Mouse (Mus musculus): ENCODE results near the gene Hk3.

Hk3 gene

GRCm38 (mm10) chr13:55021194-55021779, at the start of gene Hk3:
Hk3 (minus strand) TSS chr13:55021385.
- no peak for DNase-seq (ENCODE audit: low read depth, low spot score)

GRCm38 (mm10) chr13:55069719-55070118, 48.5 kb upstream of the Hk3 start:
- no peak for DNase-seq (ENCODE audit: low read depth, low spot score)

DNA sequence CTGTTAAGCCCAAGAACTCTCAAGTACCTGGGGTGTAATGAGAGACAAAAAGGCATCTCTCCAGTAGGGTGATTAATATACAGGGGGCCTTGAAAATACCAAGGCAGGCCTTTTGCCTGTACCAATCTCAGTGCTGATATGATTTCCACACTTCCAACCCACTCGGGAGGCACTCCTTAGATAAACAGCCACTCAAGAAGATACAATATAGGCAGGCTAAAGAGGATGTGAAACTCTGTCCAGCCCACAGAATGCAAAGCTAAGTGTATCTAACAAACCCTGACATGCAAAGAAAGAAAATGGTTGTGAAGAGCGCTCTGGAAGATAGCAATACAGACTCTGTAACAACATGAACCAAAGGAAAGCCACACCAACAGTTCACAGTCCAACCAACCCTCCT, 42.1 kb upstream of the Hk3 start:
- no peak for DNase-seq (ENCODE audit: low read depth, low spot score)

GRCm38 (mm10) chr13:55058042-55058441, 36.9 kb upstream of the Hk3 start:
- no peak for DNase-seq (ENCODE audit: low read depth, low spot score)

GRCm38 (mm10) chr13:55047706-55048105, 26.5 kb upstream of the Hk3 start:
- DNase-seq (ENCODE audit: low read depth, low spot score): no peak

- no peak for DNase-seq (ENCODE audit: low read depth, low spot score)
These were observed 18.8 kb upstream of the Hk3 start for GRCm38 (mm10) chr13:55040016-55040415.

GRCm38 (mm10) chr13:55024215-55024614, 3.0 kb upstream of the Hk3 start:
- DNase-seq (ENCODE audit: low read depth, low spot score): no peak

DNA sequence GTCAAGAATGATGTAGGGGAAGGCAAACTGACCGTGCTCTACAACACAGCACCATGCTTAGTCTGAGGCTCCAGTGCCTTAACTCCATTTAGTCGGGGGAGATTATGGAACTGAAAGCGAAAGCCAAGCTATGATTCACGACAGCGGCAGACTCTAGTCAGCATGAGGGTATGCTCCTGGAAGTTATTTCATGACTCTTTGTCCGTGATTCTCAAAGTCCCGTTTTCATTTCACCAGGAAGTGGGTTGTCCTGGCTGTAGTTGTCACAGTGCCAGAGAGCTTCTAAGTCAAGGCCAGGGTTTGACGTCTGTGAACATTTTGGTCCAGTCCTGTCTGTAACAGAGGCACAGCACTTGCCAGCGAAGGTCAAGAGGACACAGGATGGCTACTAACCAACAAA, 1.5 kb upstream of the Hk3 start:
- no peak for DNase-seq (ENCODE audit: low read depth, low spot score)

DNA sequence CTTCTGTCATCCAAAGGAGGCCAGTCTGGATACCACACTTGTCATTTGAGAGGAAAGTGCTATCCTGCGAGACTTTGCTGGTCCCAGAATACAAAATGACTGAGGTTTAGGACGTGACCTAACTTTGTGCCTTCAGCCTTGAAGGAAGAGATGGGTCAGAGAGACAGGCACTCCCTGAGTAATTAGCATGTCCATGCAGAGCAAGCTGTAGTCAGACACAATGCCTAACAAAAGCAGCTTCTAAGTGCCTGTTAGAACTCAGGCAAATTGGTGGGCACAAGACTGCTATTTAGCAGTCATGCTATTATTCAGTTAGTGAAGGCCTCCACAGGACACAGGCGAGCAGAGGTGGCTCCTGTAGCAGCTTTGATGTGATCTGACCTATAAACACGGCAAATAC, 1.1 kb upstream of the Hk3 start:
- no peak for DNase-seq (ENCODE audit: low read depth, low spot score)

- no peak for DNase-seq (ENCODE audit: low read depth, low spot score)
These were observed 1.1 kb downstream of the Hk3 start for GRCm38 (mm10) chr13:55020051-55020450.

DNA sequence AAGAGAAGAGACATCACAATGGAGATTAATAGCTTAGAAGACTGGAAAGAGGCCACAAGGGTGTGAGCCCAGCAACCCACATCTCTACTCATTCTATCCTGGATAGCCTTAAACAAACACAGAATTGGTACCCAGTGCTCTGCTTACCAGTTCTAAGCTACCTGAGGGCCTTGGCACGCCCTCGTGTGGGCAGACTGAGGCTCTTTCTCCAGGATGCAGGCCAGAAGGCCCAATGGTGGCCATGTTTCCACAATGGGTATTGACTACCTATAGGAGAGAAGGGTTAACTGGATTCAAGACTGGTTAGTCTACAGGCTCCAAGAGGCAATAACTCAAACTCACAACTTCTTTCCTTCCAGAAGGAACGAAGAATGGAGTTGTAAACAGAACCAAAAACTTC, 2.0 kb downstream of the Hk3 start:
- DNase-seq (ENCODE audit: low read depth, low spot score): no peak

GRCm38 (mm10) chr13:55018700-55019099, 2.5 kb downstream of the Hk3 start:
- DNase-seq (ENCODE audit: low read depth, low spot score): no peak

DNA sequence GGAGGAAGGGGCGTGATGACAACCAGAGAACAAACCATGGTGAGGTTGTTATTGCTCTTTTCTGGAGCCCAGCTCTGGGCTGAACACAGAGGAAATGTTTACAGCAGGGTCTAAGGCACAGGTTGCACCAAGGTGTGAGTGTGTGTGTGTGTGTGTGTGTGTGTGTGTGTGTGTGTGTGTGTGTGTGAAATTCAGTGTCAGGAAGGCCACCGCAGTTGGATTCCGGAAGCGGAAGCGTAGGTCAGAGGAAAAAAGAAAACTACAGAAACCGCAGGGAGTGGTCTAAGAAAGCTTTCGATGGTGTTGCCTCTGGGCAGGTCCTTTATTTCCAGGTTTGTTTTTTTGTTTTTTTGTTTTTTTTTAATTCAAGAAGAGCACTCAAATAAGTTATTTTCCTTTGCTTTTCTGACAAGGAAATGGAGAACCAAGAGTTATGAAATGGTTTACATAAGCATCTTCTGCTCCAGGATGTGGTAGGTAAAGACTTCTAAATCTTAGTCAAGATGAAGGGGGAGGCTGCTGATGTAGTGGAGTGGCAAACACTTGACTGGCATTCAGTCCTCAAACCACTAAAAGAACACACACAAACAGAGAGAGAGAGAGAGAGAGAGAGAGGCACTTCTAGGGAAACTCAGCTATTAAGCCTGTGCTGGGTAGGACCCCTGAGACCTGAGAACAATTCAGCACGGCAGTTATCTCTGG, 3.1 kb downstream of the Hk3 start:
- no peak for DNase-seq (ENCODE audit: low read depth, low spot score)

DNA sequence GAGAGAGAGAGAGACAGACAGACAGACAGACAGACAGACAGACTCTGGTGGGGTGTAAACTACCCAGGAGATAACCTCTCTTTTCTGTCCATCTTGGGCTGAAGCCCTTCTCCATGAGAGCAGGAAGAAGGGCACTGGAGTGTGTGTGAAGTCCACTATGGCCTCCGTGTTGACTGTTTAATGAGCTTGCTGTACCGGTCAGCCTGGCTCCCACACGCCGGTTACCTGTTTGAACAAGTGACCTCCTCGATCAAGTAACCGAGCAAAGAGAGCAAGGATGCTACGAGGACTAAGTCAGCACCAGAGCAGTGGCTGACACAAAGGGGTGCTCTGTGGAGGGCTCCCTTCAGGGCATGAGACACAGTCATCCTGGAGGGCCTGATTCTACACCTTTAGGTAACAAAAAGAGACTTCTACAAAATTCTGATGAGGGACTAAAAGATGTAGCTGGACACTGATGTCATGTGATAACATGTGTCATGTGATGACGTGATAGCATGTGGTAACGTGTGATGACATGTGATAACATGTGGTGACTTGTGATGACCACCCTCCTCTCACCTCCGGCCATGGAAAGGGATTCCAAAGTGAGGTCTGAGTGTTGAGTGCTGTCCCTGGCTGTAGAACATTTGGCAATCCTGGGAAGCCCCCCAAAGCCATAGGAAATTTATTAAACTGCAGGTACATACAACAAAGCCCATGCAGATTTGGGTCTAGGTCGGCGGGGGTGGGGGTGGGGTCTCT, 3.9 kb downstream of the Hk3 start:
- no peak for DNase-seq (ENCODE audit: low read depth, low spot score)

- no peak for DNase-seq (ENCODE audit: low read depth, low spot score)
These were observed 6.7 kb downstream of the Hk3 start for GRCm38 (mm10) chr13:55014451-55014850.

DNA sequence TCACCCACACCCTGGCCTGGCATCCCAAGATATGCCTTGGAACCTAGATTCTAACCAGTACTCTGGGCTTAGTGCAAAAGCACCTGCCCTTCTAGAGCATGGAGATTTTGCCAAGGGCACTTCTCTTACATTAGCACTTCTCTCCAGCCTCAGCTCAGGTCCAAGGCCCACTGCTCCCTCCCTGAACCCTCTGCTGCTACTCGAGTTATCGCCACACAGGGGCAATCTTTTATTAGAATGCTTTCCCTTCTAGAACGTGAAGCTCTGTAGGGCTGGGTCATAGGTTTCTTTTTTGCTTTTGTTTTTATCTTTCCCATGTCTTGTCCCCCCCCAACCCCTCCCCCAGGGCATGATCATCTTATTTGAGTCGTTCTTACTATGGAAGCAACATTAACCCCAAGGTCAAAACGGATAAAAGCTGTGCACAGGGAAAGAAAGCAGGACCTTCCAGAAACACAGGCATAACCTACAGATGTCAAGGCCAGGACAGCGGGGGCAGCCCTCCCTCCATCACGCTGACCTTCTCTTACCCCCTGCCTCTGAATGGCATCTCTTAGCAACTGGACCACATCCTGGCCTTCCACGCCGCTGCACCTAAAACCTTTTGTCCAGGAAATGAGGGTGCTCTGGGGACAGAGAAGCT, 7.4 kb downstream of the Hk3 start:
- no peak for DNase-seq (ENCODE audit: low read depth, low spot score)

DNA sequence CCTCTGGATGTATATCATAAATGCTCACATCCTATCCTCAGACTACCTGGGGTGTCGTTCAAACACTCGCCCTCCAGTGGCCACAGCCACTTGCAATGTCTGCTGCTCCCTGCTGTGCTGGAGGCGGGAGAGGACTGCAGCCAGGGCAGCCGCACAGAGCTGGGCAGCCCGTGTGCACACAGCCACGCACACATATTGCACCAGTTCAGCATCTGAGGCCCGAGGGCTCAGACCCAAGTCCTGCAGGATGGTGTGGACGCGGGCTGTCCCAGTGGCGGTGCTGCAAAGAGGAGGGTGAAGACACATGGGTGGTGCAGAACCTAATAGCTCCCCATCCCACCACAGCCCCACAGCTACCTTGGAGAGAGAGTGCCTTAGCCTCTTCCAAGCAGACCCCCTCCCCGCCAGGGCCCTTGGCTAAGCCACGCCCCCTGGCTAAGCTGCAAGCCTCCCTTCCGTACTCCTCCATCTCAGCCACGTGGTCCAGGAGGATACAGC, 9.2 kb downstream of the Hk3 start:
- DNase-seq (ENCODE audit: low read depth, low spot score): no peak

GRCm38 (mm10) chr13:55011103-55011502, 10.1 kb downstream of the Hk3 start:
- no peak for DNase-seq (ENCODE audit: low read depth, low spot score)

DNA sequence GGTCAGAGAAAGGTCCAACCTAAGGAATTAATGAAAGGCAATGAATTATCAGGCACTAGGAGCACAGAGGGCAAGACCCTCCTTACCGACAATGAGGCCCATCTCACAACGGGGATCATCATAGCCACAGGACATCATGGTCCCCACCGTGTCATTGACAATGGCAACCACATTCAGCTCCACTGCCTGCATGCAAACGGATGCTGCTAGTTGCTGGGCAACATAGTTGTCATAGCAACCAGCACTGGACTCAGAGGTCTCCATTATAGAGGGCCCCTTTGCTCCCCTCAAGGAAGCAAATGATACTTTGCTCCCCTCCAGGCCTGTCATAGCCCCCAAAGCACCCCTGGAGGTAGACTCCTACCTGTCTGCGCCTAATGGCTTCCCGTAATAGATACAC, 12.6 kb downstream of the Hk3 start:
- no peak for DNase-seq (ENCODE audit: low read depth, low spot score)

DNA sequence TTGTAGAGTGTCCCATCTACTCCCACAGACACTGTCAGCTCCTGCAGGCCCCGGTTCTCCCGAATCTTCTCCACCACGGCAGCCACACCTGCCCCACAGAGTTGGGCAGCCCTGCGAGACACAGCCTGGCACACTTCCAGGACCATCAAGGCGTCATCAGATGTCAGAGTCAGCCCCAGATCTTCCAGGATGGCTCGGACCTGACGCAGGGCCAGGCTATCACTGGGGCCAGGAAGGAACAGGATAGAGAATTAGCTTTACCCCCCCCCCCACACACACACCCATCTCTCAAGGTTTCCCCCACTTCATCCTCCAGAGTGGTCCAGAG, 14.8 kb downstream of the Hk3 start:
- DNase-seq (ENCODE audit: low read depth, low spot score): no peak

GRCm38 (mm10) chr13:55005691-55006414, 15.3 kb downstream of the Hk3 start:
- no peak for DNase-seq (ENCODE audit: low read depth, low spot score)

GRCm38 (mm10) chr13:55004646-55005045, 16.5 kb downstream of the Hk3 start:
- DNase-seq (ENCODE audit: low read depth, low spot score): no peak

Data from forelimb bud, embryonic 11.5 days (tissue).